Mouse (Mus musculus) olfactory bulb, adult 2 months (tissue): ENCODE data around the gene Izumo4.

Experiments
- CTCF ChIP-seq: fragments of 200-500 bp; IDR thresholded peaks from 2 replicates; pipeline ENCODE4 v1.5.1; 2012; ENCODE audit warnings: low read depth, mild to moderate bottlenecking, low read length, moderate library complexity; ENCODE audit not compliant: insufficient read depth
- POLR2A ChIP-seq: fragments of 200-500 bp; IDR thresholded peaks from 2 replicates; pipeline ENCODE4 v1.6.1; 2012; ENCODE audit warnings: mild to moderate bottlenecking, low read depth, low read length, moderate library complexity; ENCODE audit not compliant: insufficient read depth

GRCm38 (mm10) chr10:80669737-80670485 lies 32.1 kb upstream of the Izumo4 start:
- TF ChIP-seq CTCF (no peak), POLR2A (no peak)
